Mouse (Mus musculus): ENCODE measurements around the gene Adamts7.
A peak's percentile ranks its signal among the peaks of the same experiment; 100 is the strongest.

The Adamts7 gene

GRCm38 (mm10) chr9:90162243-90162925 is 485 bp upstream of the Adamts7 start:
- peak; percentile 48 for DNase-seq

- no peak for DNase-seq
Observed at GRCm38 (mm10) chr9:90163749-90164095, 853 bp downstream of the Adamts7 start.

GRCm38 (mm10) chr9:90164670-90165453 is 2.0 kb downstream of the Adamts7 start:
- DNase-seq, result no peak

GRCm38 (mm10) chr9:90165590-90165989 is 2.7 kb downstream of the Adamts7 start:
- no peak for DNase-seq

GRCm38 (mm10) chr9:90166615-90167014 is 3.7 kb downstream of the Adamts7 start:
- no peak for DNase-seq

GRCm38 (mm10) chr9:90169965-90170364 is 7.1 kb downstream of the Adamts7 start:
- no peak for DNase-seq

- DNase-seq, result no peak
Observed at GRCm38 (mm10) chr9:90171421-90171820, 8.6 kb downstream of the Adamts7 start.

- DNase-seq, result no peak
Observed at GRCm38 (mm10) chr9:90172528-90173321, 9.9 kb downstream of the Adamts7 start.

GRCm38 (mm10) chr9:90173330-90173729 is 10.5 kb downstream of the Adamts7 start:
- no peak for DNase-seq

GRCm38 (mm10) chr9:90179409-90179808 is 16.5 kb downstream of the Adamts7 start:
- DNase-seq, result no peak

GRCm38 (mm10) chr9:90181656-90182388 is 19.0 kb downstream of the Adamts7 start:
- no peak for DNase-seq

- no peak for DNase-seq
Observed at GRCm38 (mm10) chr9:90182636-90183421, 20.0 kb downstream of the Adamts7 start.

- DNase-seq, result no peak
Observed at GRCm38 (mm10) chr9:90183550-90183949, 20.7 kb downstream of the Adamts7 start.

GRCm38 (mm10) chr9:90184116-90184515 is 21.2 kb downstream of the Adamts7 start:
- DNase-seq, result no peak

GRCm38 (mm10) chr9:90185356-90185910 is 22.6 kb downstream of the Adamts7 start:
- DNase-seq, result no peak

GRCm38 (mm10) chr9:90188893-90189292 is 26.0 kb downstream of the Adamts7 start:
- DNase-seq, result no peak

- DNase-seq, result no peak
Observed at GRCm38 (mm10) chr9:90189391-90189790, 26.5 kb downstream of the Adamts7 start.

- no peak for DNase-seq
Observed at GRCm38 (mm10) chr9:90195000-90195399, 32.1 kb downstream of the Adamts7 start.

GRCm38 (mm10) chr9:90196262-90196661 is 33.4 kb downstream of the Adamts7 start:
- no peak for DNase-seq

GRCm38 (mm10) chr9:90197116-90197665 is 34.3 kb downstream of the Adamts7 start:
- DNase-seq, result no peak

GRCm38 (mm10) chr9:90197866-90198383 is 35.1 kb downstream of the Adamts7 start:
- no peak for DNase-seq
